Mouse (Mus musculus): Measurements from ENCODE around the gene Spn.

GRCm38 (mm10) chr7:127114920-127115319, 22.7 kb downstream of the Spn start:
- TF ChIP-seq CTCF (IDR thresholded peaks at IDR 0.05; ENCODE audit: low read depth) (no peak), EP300 (IDR thresholded peaks at IDR 0.05; ENCODE audit: low read depth) (no peak)

Data from heart, postnatal 0 days (tissue).